8 mouse cellular contexts compared by ENCODE assay signal in genomic region chr2:151876012-151876485, GRCm38 (mm10). TPM values are rescaled to one million over a fixed set of nuclear protein-coding genes. Genes with fewer than 3 reads are reported as not detected.
DNase-seq lines count a peak whose midpoint lies in the region; ATAC-seq and TF ChIP-seq lines count a peak whose summit lies in the region.

No protein-coding gene starts in this region.

- H3K27ac ChIP-seq in kidney, embryonic 14.5 days (ENCODE audit: low read depth, low read length), result no peak overlapping the region
- no peak overlapping the region for H3K27ac ChIP-seq in liver, embryonic 11.5 days (ENCODE audit: low read depth, low read length)
- no peak overlapping the region for H3K27ac ChIP-seq in neural tube, embryonic 11.5 days (ENCODE audit: low read depth, low read length)

- no peak overlapping the region for H3K9ac ChIP-seq in kidney, embryonic 14.5 days (ENCODE audit: low read depth, low read length)
- H3K9ac ChIP-seq in liver, embryonic 11.5 days (ENCODE audit: low read depth, low read length), result no peak overlapping the region
- H3K9ac ChIP-seq in neural tube, embryonic 11.5 days (ENCODE audit: low read length), result no peak overlapping the region

- peak; percentile 54; the same call in 1 of the 2 replicates for ATAC-seq in kidney, embryonic 14.5 days (ENCODE audit: low FRiP score, low TSS enrichment)
- ATAC-seq in liver, embryonic 11.5 days (replicated peaks; ENCODE audit: low FRiP score), result peak; percentile 44; the same call in 1 of the 2 replicates
- ATAC-seq in neural tube, embryonic 11.5 days (ENCODE audit: insufficient read depth, low FRiP score, low TSS enrichment), result peak; percentile 46; the same call in 1 of the 2 replicates

- no peaks in the 10 kb centered on the region for H3K79me2 ChIP-seq in C2C12 (ENCODE audit: control insufficient read depth, insufficient read depth)

- 13% methylated on average over 8 of the region's 8 CpGs for WGBS in kidney, embryonic 14.5 days
- WGBS in liver, embryonic 11.5 days, result 15% methylated on average over 8 of the region's 8 CpGs
- WGBS in neural tube, embryonic 11.5 days, result 16% methylated on average over 8 of the region's 8 CpGs

- H3K36me3 ChIP-seq in C2C12 (ENCODE audit: control insufficient read depth, insufficient read depth), result no peaks in the 10 kb centered on the region
- H3K36me3 ChIP-seq in kidney, embryonic 14.5 days (ENCODE audit: control insufficient read depth, insufficient read depth, low read length), result no peaks in the 10 kb centered on the region
- H3K36me3 ChIP-seq in liver, embryonic 11.5 days (ENCODE audit: control insufficient read depth, insufficient read depth, low read length), result no peaks in the 10 kb centered on the region
- no peaks in the 10 kb centered on the region for H3K36me3 ChIP-seq in neural tube, embryonic 11.5 days (ENCODE audit: control insufficient read depth, insufficient read depth, low read length)

- H3K4me3 ChIP-seq in C2C12 (ENCODE audit: insufficient read depth, poor library complexity, severe bottlenecking), result no peak overlapping the region
- no peak overlapping the region for H3K4me3 ChIP-seq in kidney, embryonic 14.5 days (ENCODE audit: low read length)
- no peak overlapping the region for H3K4me3 ChIP-seq in liver, embryonic 11.5 days (ENCODE audit: low read depth, low read length)
- H3K4me3 ChIP-seq in neural tube, embryonic 11.5 days (ENCODE audit: low read depth, low read length), result no peak overlapping the region

- no peaks in the 10 kb centered on the region for H3K9me3 ChIP-seq in kidney, embryonic 14.5 days (ENCODE audit: control insufficient read depth, low read length)
- H3K9me3 ChIP-seq in liver, embryonic 11.5 days (ENCODE audit: control insufficient read depth, low read length), result no peaks in the 10 kb centered on the region
- no peaks in the 10 kb centered on the region for H3K9me3 ChIP-seq in neural tube, embryonic 11.5 days (ENCODE audit: control insufficient read depth, low read length)

- DNase-seq in adrenal gland, adult (ENCODE audit: inconsistent age in 2 of 2, low spot score in 1 of 2), result peak; percentile 45 to 86
- DNase-seq in embryo, embryonic 10 days (ENCODE audit: low spot score), result peak; percentile 82
- peak; percentile 27 to 47 for DNase-seq in heart, adult 9 months (ENCODE audit: low spot score in 2 of 2)
- DNase-seq in liver, embryonic 11.5 days (ENCODE audit: low spot score), result peak; percentile 46
- DNase-seq in neural tube, embryonic 11.5 days (ENCODE audit: low spot score), result peak; percentile 58
- DNase-seq in thymus, postnatal 10 days (ENCODE audit: low spot score in 2 of 2), result peak; percentile 22 to 43

- H3K4me2 ChIP-seq in kidney, embryonic 14.5 days (replicated peaks; ENCODE audit: low read depth, low read length), result no peak overlapping the region
- no peak overlapping the region for H3K4me2 ChIP-seq in liver, embryonic 11.5 days
- no peak overlapping the region for H3K4me2 ChIP-seq in neural tube, embryonic 11.5 days (ENCODE audit: low read depth)

- no peak overlapping the region for H3ac ChIP-seq in C2C12 (ENCODE audit: control insufficient read depth, insufficient read length, low read depth)

- H3K79me3 ChIP-seq in C2C12 (ENCODE audit: low read depth), result no peaks in the 10 kb centered on the region

- no peaks in the 10 kb centered on the region for H3K4me1 ChIP-seq in kidney, embryonic 14.5 days (ENCODE audit: control insufficient read depth, insufficient read depth, low read length)
- H3K4me1 ChIP-seq in liver, embryonic 11.5 days (replicated peaks; ENCODE audit: control insufficient read depth, insufficient read depth, low read length), result no peaks in the 10 kb centered on the region
- no peaks in the 10 kb centered on the region for H3K4me1 ChIP-seq in neural tube, embryonic 11.5 days (ENCODE audit: control insufficient read depth, insufficient read depth, low read length)

- peaks cover 28% of the 10 kb centered on the region for H3K27me3 ChIP-seq in C2C12 (ENCODE audit: control insufficient read depth, insufficient read depth, insufficient read length)
- no peaks in the 10 kb centered on the region; the same call in 1 of the 2 replicates for H3K27me3 ChIP-seq in kidney, embryonic 14.5 days (ENCODE audit: control insufficient read depth, insufficient read depth, low read length)
- no peaks in the 10 kb centered on the region for H3K27me3 ChIP-seq in liver, embryonic 11.5 days (replicated peaks; ENCODE audit: control insufficient read depth, insufficient read depth, low read length)
- no peaks in the 10 kb centered on the region for H3K27me3 ChIP-seq in neural tube, embryonic 11.5 days (ENCODE audit: control insufficient read depth, insufficient read depth, low read length)

- peak; percentile 85 for TF ChIP-seq CTCF in C2C12 (IDR thresholded peaks at IDR 0.05; ENCODE audit: control insufficient read depth, insufficient read depth, insufficient read length)

TF ChIP-seq in C2C12, 6 proteins besides CTCF, POLR2A, EP300 and RAD21:
- no peak for TF ChIP-seq MAX (IDR thresholded peaks at IDR 0.05)
- no peak for TF ChIP-seq MYOG (IDR thresholded peaks at IDR 0.05; ENCODE audit: control insufficient read depth, extremely low read depth, insufficient read length)
- no peak for TF ChIP-seq FOSL1 (IDR thresholded peaks at IDR 0.05; ENCODE audit: insufficient read depth, low read length, poor library complexity, severe bottlenecking)
- TF ChIP-seq MYOD1 (IDR thresholded peaks at IDR 0.05; ENCODE audit: control insufficient read depth, insufficient read length, low read depth), result no peak
- no peak for TF ChIP-seq CEBPB (IDR thresholded peaks at IDR 0.05; ENCODE audit: low read depth)
- TF ChIP-seq USF1 (IDR thresholded peaks at IDR 0.05; ENCODE audit: low read depth), result no peak

RNA-seq across cellular contexts. Expression of gene Rspo4, which starts 33.3 kb away (rescaled TPM):
- not detected for polyA plus RNA-seq in C2C12 (2012; fragmentation: generic; extraction: Trizol)
- polyA plus RNA-seq in kidney, embryonic 14.5 days (2014; fragmentation: Nextera tagmentation; extraction: Ambion mirVana), result 0.21 TPM in 1 of 2 replicates, not detected in the other
- polyA plus RNA-seq in liver, embryonic 11.5 days (2014; fragmentation: Nextera tagmentation; extraction: Ambion mirVana), result 0.47 and 0.74 TPM in 2 replicates
- polyA plus RNA-seq in neural tube, embryonic 11.5 days (2014; fragmentation: Nextera tagmentation; extraction: Ambion mirVana), result 0.28 and 0.62 TPM in 2 replicates

RNA-seq across cellular contexts. Expression of gene Angpt4, which starts 35.0 kb away (rescaled TPM):
- polyA plus RNA-seq in C2C12 (2012; fragmentation: generic; extraction: Trizol), result 0.06 TPM
- polyA plus RNA-seq in kidney, embryonic 14.5 days (2014; fragmentation: Nextera tagmentation; extraction: Ambion mirVana), result 1.0 and 1.1 TPM in 2 replicates
- polyA plus RNA-seq in liver, embryonic 11.5 days (2014; fragmentation: Nextera tagmentation; extraction: Ambion mirVana), result 0.32 and 0.42 TPM in 2 replicates
- polyA plus RNA-seq in neural tube, embryonic 11.5 days (2014; fragmentation: Nextera tagmentation; extraction: Ambion mirVana), result 0.23 and 0.34 TPM in 2 replicates
